In the genomic region with DNA sequence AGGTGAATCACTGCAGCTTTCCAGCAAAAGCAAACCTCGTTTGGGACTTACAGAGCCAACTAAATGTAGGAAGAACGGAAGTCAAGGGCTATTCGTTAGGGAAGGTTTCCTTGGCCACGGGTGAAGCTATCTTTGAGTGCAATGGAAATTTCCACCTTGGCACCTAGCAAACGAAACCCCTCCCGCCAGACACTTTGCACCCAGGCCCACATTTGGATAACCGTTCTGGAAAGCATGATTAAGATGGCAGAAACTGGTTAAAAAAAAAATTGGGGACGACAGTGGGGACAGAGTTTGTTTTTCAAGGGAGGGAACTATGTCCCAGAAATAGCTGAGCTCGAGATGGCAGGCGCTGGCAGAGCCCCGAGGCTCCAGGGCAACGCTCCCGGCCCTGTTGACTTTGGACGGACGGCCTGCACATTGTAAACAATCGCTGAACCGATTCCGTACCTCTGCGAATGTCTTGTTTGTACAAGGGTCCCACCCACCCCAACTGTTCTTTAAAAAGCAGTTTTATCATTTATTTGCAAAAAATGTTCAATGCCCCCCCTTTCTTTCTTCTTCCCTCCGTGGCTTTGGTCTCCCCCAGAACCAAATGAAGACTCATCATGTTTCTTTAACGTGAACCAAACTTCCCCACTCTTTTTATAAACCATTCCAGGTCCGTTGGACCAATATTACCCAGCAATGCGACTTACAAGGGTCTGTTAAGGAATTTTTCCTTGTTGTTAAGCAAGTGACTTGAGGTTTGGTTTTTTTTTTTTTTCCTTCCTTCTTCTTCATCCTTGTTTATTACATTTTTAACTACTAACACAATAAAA, we compare ENCODE assay signal across 8 mouse cellular contexts. TPM values are rescaled to one million over a fixed set of nuclear protein-coding genes. Genes with fewer than 3 reads are reported as not detected.
A peak's percentile ranks its signal among the peaks of the same experiment; 100 is the strongest.
DNase-seq lines count a peak whose midpoint lies in the region; ATAC-seq and TF ChIP-seq lines count a peak whose summit lies in the region.

No protein-coding gene starts in this region.

- WGBS in intestine, embryonic 16.5 days = 20% methylated on average over 23 of the region's 23 CpGs
- 35% methylated on average over 23 of the region's 23 CpGs for WGBS in liver, embryonic 14.5 days (ENCODE audit: insufficient replicate concordance)
- WGBS in neural tube, embryonic 12.5 days = 22% methylated on average over 23 of the region's 23 CpGs

- H3K4me1 ChIP-seq in intestine, embryonic 16.5 days (ENCODE audit: control insufficient read depth, insufficient read depth, low read length) = peaks cover 19% of the 10 kb centered on the region
- peaks cover 0 to 2% of the 10 kb centered on the region in 2 experiments; a peak in 1 of 4 replicates for H3K4me1 ChIP-seq in liver, embryonic 14.5 days (replicated peaks; ENCODE audit: control insufficient read depth in 2 of 2, insufficient read depth in 2 of 2, low read length in 1 of 2)
- H3K4me1 ChIP-seq in neural tube, embryonic 12.5 days = peaks cover 24% of the 10 kb centered on the region

- peak; percentile 22 to 68 for DNase-seq in adrenal gland, adult (ENCODE audit: inconsistent age in 2 of 2, low spot score in 1 of 2)
- DNase-seq in adrenal gland, adult 8-10 months = no peak
- DNase-seq in cerebellum, postnatal 10 days = peak; percentile 55 to 65
- peak; percentile 74 to 76 for DNase-seq in heart, adult 18-20 months
- DNase-seq in liver, embryonic 14.5 days (ENCODE audit: low read depth in 3 of 3, low spot score in 3 of 3) = no peak
- no peak for DNase-seq in frontal cortex, postnatal 14 days (ENCODE audit: low spot score in 2 of 2)

- TF ChIP-seq EP300 in liver, embryonic 14.5 days (IDR thresholded peaks at IDR 0.05; ENCODE audit: low read depth) = no peak

- no peaks in the 10 kb centered on the region for H3K27me3 ChIP-seq in intestine, embryonic 16.5 days (replicated peaks; ENCODE audit: control insufficient read depth, insufficient read depth, low read length)
- H3K27me3 ChIP-seq in liver, embryonic 14.5 days (ENCODE audit: control insufficient read depth, insufficient read depth, low read length) = no peaks in the 10 kb centered on the region
- no peaks in the 10 kb centered on the region for H3K27me3 ChIP-seq in neural tube, embryonic 12.5 days (replicated peaks)

- peak overlapping the region; percentile 38 for H3K4me3 ChIP-seq in intestine, embryonic 16.5 days (ENCODE audit: low read length)
- H3K4me3 ChIP-seq in liver, embryonic 14.5 days (ENCODE audit: insufficient read depth in 1 of 2, low read depth in 2 of 2, low read length in 2 of 2) = no peak overlapping the region
- H3K4me3 ChIP-seq in neural tube, embryonic 12.5 days = no peak overlapping the region

- H3K36me3 ChIP-seq in intestine, embryonic 16.5 days (ENCODE audit: control insufficient read depth, insufficient read depth, low read length) = no peaks in the 10 kb centered on the region
- H3K36me3 ChIP-seq in liver, embryonic 14.5 days (replicated peaks; ENCODE audit: control insufficient read depth, insufficient read depth, low read depth) = no peaks in the 10 kb centered on the region
- no peaks in the 10 kb centered on the region for H3K36me3 ChIP-seq in neural tube, embryonic 12.5 days

- peak overlapping the region; percentile 45 for H3K4me2 ChIP-seq in intestine, embryonic 16.5 days (ENCODE audit: low read depth, low read length)
- peak overlapping the region; percentile 30 for H3K4me2 ChIP-seq in liver, embryonic 14.5 days (ENCODE audit: low read depth)
- H3K4me2 ChIP-seq in neural tube, embryonic 12.5 days (replicated peaks) = peak overlapping the region; percentile 59

- no peak for ATAC-seq in intestine, embryonic 16.5 days
- ATAC-seq in liver, embryonic 14.5 days (ENCODE audit: insufficient read depth) = no peak
- no peak for ATAC-seq in neural tube, embryonic 12.5 days (ENCODE audit: low FRiP score, low read depth)

- no peaks in the 10 kb centered on the region for H3K9me3 ChIP-seq in intestine, embryonic 16.5 days (ENCODE audit: control insufficient read depth, low read length)
- no peaks in the 10 kb centered on the region for H3K9me3 ChIP-seq in liver, embryonic 14.5 days (ENCODE audit: control insufficient read depth, low read length)
- no peaks in the 10 kb centered on the region for H3K9me3 ChIP-seq in neural tube, embryonic 12.5 days

- no peak overlapping the region for H3K9ac ChIP-seq in intestine, embryonic 16.5 days (ENCODE audit: low read depth, low read length)
- H3K9ac ChIP-seq in liver, embryonic 14.5 days (replicated peaks) = no peak overlapping the region
- no peak overlapping the region for H3K9ac ChIP-seq in neural tube, embryonic 12.5 days

- peak overlapping the region; percentile 86 for H3K27ac ChIP-seq in intestine, embryonic 16.5 days (ENCODE audit: low read length)
- H3K27ac ChIP-seq in liver, embryonic 14.5 days = no peak overlapping the region
- peak overlapping the region; percentile 33; the same call in 1 of the 2 replicates for H3K27ac ChIP-seq in neural tube, embryonic 12.5 days

- TF ChIP-seq CTCF in liver, embryonic 14.5 days (IDR thresholded peaks at IDR 0.05; ENCODE audit: low read depth) = no peak

RNA-seq across cellular contexts. Expression of gene Skor1, which starts 57.5 kb away (rescaled TPM):
- total RNA-seq in adrenal gland, adult 8-10 months (2022) = under 1 TPM; 0.06 to 0.18 (median 0.12) TPM
- not detected for total RNA-seq in heart, adult 18-20 months (2021)
- polyA plus RNA-seq in intestine, embryonic 16.5 days (2015; fragmentation: Nextera tagmentation; extraction: Ambion mirVana) = not detected in 2 replicates
- polyA plus RNA-seq in liver, embryonic 14.5 days (2012; rRNA removed) = 0.01 and 0.02 TPM in 2 replicates
- polyA plus RNA-seq in liver, embryonic 14.5 days (2014; fragmentation: Nextera tagmentation; extraction: Ambion mirVana) = not detected in 2 replicates
- polyA plus RNA-seq in neural tube, embryonic 12.5 days (2016; fragmentation: Nextera tagmentation; extraction: Ambion mirVana) = 39.1 and 47.0 TPM in 2 replicates

Comparison
In these comparisons a context has a peak if more than half of its experiments do, and no peak if none do; other contexts are left out.
1. DNase-seq: peak in adrenal gland, adult (2 of 2), cerebellum, postnatal 10 days (2 of 2) and heart, adult 18-20 months (2 of 2); none in adrenal gland, adult 8-10 months (single experiment), liver, embryonic 14.5 days (0 of 3) and frontal cortex, postnatal 14 days (0 of 2).
2. RNA of gene Skor1, which starts 57.5 kb away (polyA plus RNA-seq): 39.1 to 47.0 TPM in neural tube, embryonic 12.5 days; 0.01 to 0.02 TPM in liver, embryonic 14.5 days and not detected in intestine, embryonic 16.5 days; every median in the first group is over 10 times any median in the second.
3. Peak in every context shown above with its lines, with median percentiles within 50 percentile points of each other: H3K4me2 ChIP-seq.